Mouse (Mus musculus) ES-E14 (cell line): ENCODE measurements around the gene Tbc1d19. TPM values are rescaled to one million over a fixed set of nuclear protein-coding genes. Genes with fewer than 3 reads are reported as not detected.

Experiments
- DNase-seq: peaks from one replicate; pipeline ENCODE4 v3.0.0-alpha.2; 2013; ENCODE audit warnings: low read depth, low spot score
- H3K27ac ChIP-seq: 2 replicates; pipeline ENCODE4 v1.5.1; 2012; ENCODE audit warnings: low read depth, mild to moderate bottlenecking, low read length, moderate library complexity, mixed read lengths; ENCODE audit not compliant: poor library complexity, insufficient read depth, severe bottlenecking
- H3K36me3 ChIP-seq: 2 replicates; pipeline ENCODE4 v1.6.1; 2012; ENCODE audit warnings: mild to moderate bottlenecking, low read length, moderate library complexity, mixed read lengths; ENCODE audit not compliant: control insufficient read depth, poor library complexity, insufficient read depth, severe bottlenecking
- H3K4me1 ChIP-seq, 2 experiments: fragments of 150-350 bp in 1 of 2; sonication (generic) in 1 of 2; 2 replicates each; pipeline ENCODE4 v1.6.1; 2012; ENCODE audit warnings: low read length in 2 of 2, mild to moderate bottlenecking in 1 of 2, mixed read lengths in 1 of 2; ENCODE audit not compliant: control insufficient read depth in 2 of 2, insufficient read depth in 2 of 2, poor library complexity in 1 of 2
- H3K4me3 ChIP-seq, 2 experiments: fragments of 150-350 bp in 1 of 2; sonication (generic) in 1 of 2; 2 replicates each; pipeline ENCODE4 v1.5.1; 2012; ENCODE audit warnings: low read length in 2 of 2, low read depth in 1 of 2, mild to moderate bottlenecking in 1 of 2, mixed read lengths in 1 of 2; ENCODE audit not compliant: insufficient read depth in 1 of 2, poor library complexity in 1 of 2, severe bottlenecking in 1 of 2
- H3K9ac ChIP-seq: 2 replicates; pipeline ENCODE4 v1.6.1; 2012; ENCODE audit warnings: low read depth, mild to moderate bottlenecking, low read length, mixed read lengths; ENCODE audit not compliant: poor library complexity, insufficient read depth, severe bottlenecking
- H3K9me3 ChIP-seq: fragments of 150-350 bp; sonication (generic); 2 replicates; pipeline ENCODE4 v1.6.1; 2012; ENCODE audit warnings: low read depth, mild to moderate bottlenecking, low read length; ENCODE audit not compliant: control insufficient read depth, insufficient read depth
- CHD2 ChIP-seq: IDR thresholded peaks from 2 replicates; pipeline ENCODE4 v1.6.1; 2014; ENCODE audit warnings: mild to moderate bottlenecking, low read depth, low read length, inconsistent platforms
- HCFC1 ChIP-seq: IDR thresholded peaks from 2 replicates; pipeline ENCODE4 v1.6.1; 2012; ENCODE audit warnings: low read length, inconsistent platforms, borderline replicate concordance; ENCODE audit not compliant: insufficient read depth
- MAFK ChIP-seq: IDR thresholded peaks from 2 replicates; pipeline ENCODE4 v1.6.1; 2014; ENCODE audit warnings: mild to moderate bottlenecking, low read depth, low read length, inconsistent platforms; ENCODE audit not compliant: insufficient read depth
- ZC3H11A ChIP-seq: IDR thresholded peaks from 2 replicates; pipeline ENCODE4 v1.6.1; 2012; ENCODE audit warnings: low read depth, mild to moderate bottlenecking, inconsistent platforms, low read length, borderline replicate concordance
- ZNF384 ChIP-seq: IDR thresholded peaks from 2 replicates; pipeline ENCODE4 v1.6.1; 2012; ENCODE audit warnings: low read depth, low read length, inconsistent platforms
- in situ Hi-C, 2 experiments: fragments of 600-800 bp; cut with MboI; formaldehyde crosslinking; loops; one replicate each; pipeline ENCODE4 v1.15.1; 2025; ENCODE audit warnings: low sequenced_read_pairs in 2 of 2, inconsistent platforms in 1 of 2; ENCODE audit not compliant: unreplicated experiment in 2 of 2
- total RNA-seq: library from RNA; depleted of rRNA; stranded (reverse); fragments of 300-350 nt; gene quantifications from 2 replicates; pipeline ENCODE4 v1.2.3, GENCODE M21; 2012

Tbc1d19 gene
- total RNA-seq, 1 experiment: 19.2 TPM

GRCm38 (mm10) chr5:53922149-53922904 lies 112.9 kb downstream of the Tbc1d19 start:
- no peaks in the 10 kb centered on the region for H3K9me3 ChIP-seq
- no peaks in the 10 kb centered on the region for H3K4me1 ChIP-seq
- in situ Hi-C loops: no loop called here
- no peak for DNase-seq
- H3K27ac ChIP-seq: no peak overlapping the region
- H3K4me3 ChIP-seq: no peak overlapping the region
- TF ChIP-seq CHD2 (no peak), HCFC1 (no peak), MAFK (no peak), ZC3H11A (no peak), ZNF384 (no peak)
- H3K9ac ChIP-seq: no peak overlapping the region
- no peaks in the 10 kb centered on the region for H3K36me3 ChIP-seq

GRCm38 (mm10) chr5:53924005-53924404 lies 114.6 kb downstream of the Tbc1d19 start:
- no peak overlapping the region for H3K9ac ChIP-seq
- DNase-seq: no peak
- H3K27ac ChIP-seq: no peak overlapping the region
- no peaks in the 10 kb centered on the region for H3K36me3 ChIP-seq
- no peak overlapping the region for H3K4me3 ChIP-seq
- H3K9me3 ChIP-seq: no peaks in the 10 kb centered on the region
- in situ Hi-C loops: no loop called here
- TF ChIP-seq MAFK: no peak
- H3K4me1 ChIP-seq: no peaks in the 10 kb centered on the region

GRCm38 (mm10) chr5:53926301-53926855 lies 117.0 kb downstream of the Tbc1d19 start:
- Histone ChIP-seq H3K27ac (no peak overlapping the region), H3K4me1 (peaks cover 0 to 3% of the 10 kb centered on the region in 2 experiments; a peak in 1 of 4 replicates), H3K4me3 (no peak overlapping the region), H3K36me3 (no peaks in the 10 kb centered on the region), H3K9me3 (no peaks in the 10 kb centered on the region), H3K9ac (no peak overlapping the region)
- in situ Hi-C loops: no loop called here
- TF ChIP-seq HCFC1 (no peak), MAFK (no peak), ZNF384 (no peak), ZC3H11A (no peak), CHD2 (no peak)
- no peak for DNase-seq

- TF ChIP-seq ZNF384 (no peak), HCFC1 (no peak), ZC3H11A (no peak), CHD2 (no peak), MAFK (no peak)
- in situ Hi-C loops: no loop called here
- DNase-seq: no peak
These were observed 118.5 kb downstream of the Tbc1d19 start for GRCm38 (mm10) chr5:53927886-53928285.

GRCm38 (mm10) chr5:53928537-53928936 lies 119.1 kb downstream of the Tbc1d19 start:
- in situ Hi-C loops: no loop called here
- peaks cover 0 to 3% of the 10 kb centered on the region in 2 experiments; a peak in 1 of 4 replicates for H3K4me1 ChIP-seq
- H3K4me3 ChIP-seq: no peak overlapping the region
- no peaks in the 10 kb centered on the region for H3K36me3 ChIP-seq
- no peak for DNase-seq
- no peaks in the 10 kb centered on the region for H3K9me3 ChIP-seq
- TF ChIP-seq MAFK: no peak
- no peak for TF ChIP-seq ZC3H11A
- TF ChIP-seq HCFC1: no peak
- no peak for TF ChIP-seq CHD2
- no peak for TF ChIP-seq ZNF384
- H3K9ac ChIP-seq: no peak overlapping the region
- no peak overlapping the region for H3K27ac ChIP-seq

More at GRCm38 (mm10) chr5:53927886-53928285, 118.5 kb downstream of the Tbc1d19 start:
- no peak overlapping the region for H3K27ac ChIP-seq
- no peaks in the 10 kb centered on the region for H3K36me3 ChIP-seq
- H3K9ac ChIP-seq: no peak overlapping the region
- no peaks in the 10 kb centered on the region for H3K9me3 ChIP-seq
- no peak overlapping the region for H3K4me3 ChIP-seq
- peaks cover 0 to 3% of the 10 kb centered on the region in 2 experiments; a peak in 1 of 4 replicates for H3K4me1 ChIP-seq
